ENCODE assay signal across 9 mouse cellular contexts in the genomic region with DNA sequence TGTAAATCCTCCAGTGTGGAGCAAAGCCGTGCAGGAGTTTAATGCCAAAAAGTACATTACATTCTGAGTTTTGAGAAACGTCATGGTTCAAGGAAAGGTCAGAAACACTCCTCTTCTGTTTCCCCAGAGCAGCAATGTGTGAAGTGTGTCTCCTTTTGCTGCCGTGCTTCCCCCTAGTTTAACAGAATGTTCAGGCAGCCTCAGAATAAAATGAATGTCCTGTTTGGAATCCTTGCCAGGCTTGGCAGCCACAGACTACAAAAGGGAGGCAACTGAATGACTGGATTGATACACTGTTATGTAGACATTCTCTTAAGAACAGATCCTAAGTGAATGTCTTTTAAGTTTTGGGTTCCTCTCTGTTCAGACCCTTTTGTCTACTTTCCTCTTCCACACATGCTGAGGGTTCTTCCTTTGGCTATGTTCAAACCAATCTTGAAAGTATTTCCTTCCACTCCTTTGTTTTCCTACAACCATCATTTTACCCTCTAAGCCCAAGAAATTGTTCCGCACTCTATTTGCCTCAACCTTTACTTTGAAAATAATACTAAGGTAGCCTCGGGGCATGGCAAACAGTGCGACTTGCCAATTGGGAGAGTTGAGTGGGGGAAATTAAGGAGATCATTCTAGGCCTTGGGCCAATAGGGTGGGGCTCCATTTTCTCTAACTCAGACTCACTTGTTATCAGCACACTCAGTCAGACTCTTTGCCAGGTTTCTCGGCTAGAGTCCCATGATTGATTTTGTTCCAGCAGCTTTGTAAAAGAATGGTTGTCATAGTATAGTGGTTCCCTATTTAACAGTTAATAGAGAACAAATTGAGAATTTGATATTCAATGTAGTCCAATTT.
A peak's percentile ranks its signal among the peaks of the same experiment; 100 is the strongest.
DNase-seq lines count a peak whose midpoint lies in the region; ATAC-seq and TF ChIP-seq lines count a peak whose summit lies in the region.
"Had no signal": no experiment of that assay in that cellular context is flagged by ENCODE, and none has a peak within 500 bp of the region (broad histone marks: within the 10 kb centered on the region; RNA-seq: fewer than 3 reads in every experiment).

No protein-coding gene starts in this region.

- H3K4me3 ChIP-seq in limb, embryonic 13.5 days: no peak overlapping the region
- H3K4me3 ChIP-seq in limb, embryonic 10.5 days: no peak overlapping the region
- H3K4me3 ChIP-seq in embryonic facial prominence, embryonic 11.5 days (ENCODE audit: low read depth, low read length): no peak overlapping the region
- H3K4me3 ChIP-seq in stomach, embryonic 15.5 days (replicated peaks): no peak overlapping the region
- no peak overlapping the region for H3K4me3 ChIP-seq in layer of hippocampus, adult 2 months

- no peaks in the 10 kb centered on the region for H3K36me3 ChIP-seq in limb, embryonic 13.5 days
- H3K36me3 ChIP-seq in limb, embryonic 10.5 days: no peaks in the 10 kb centered on the region
- no peaks in the 10 kb centered on the region for H3K36me3 ChIP-seq in embryonic facial prominence, embryonic 11.5 days (replicated peaks; ENCODE audit: control insufficient read depth, insufficient read depth, low read depth, low read length)
- no peaks in the 10 kb centered on the region for H3K36me3 ChIP-seq in stomach, embryonic 15.5 days

- peak overlapping the region; percentile 58; the same call in 1 of the 2 replicates for H3K27ac ChIP-seq in limb, embryonic 13.5 days
- H3K27ac ChIP-seq in limb, embryonic 10.5 days: no peak overlapping the region
- H3K27ac ChIP-seq in embryonic facial prominence, embryonic 11.5 days (replicated peaks; ENCODE audit: low read depth, low read length): no peak overlapping the region
- H3K27ac ChIP-seq in stomach, embryonic 15.5 days: peak overlapping the region; percentile 64
- no peak overlapping the region; the same call in none of the 2 replicates for H3K27ac ChIP-seq in layer of hippocampus, adult 2 months
- H3K27ac ChIP-seq: left cerebral cortex, adult 2 months had no signal

- no peaks in the 10 kb centered on the region for H3K9me3 ChIP-seq in limb, embryonic 13.5 days
- H3K9me3 ChIP-seq in limb, embryonic 10.5 days (replicated peaks): no peaks in the 10 kb centered on the region
- H3K9me3 ChIP-seq in embryonic facial prominence, embryonic 11.5 days (replicated peaks; ENCODE audit: control insufficient read depth, low read length): no peaks in the 10 kb centered on the region
- no peaks in the 10 kb centered on the region for H3K9me3 ChIP-seq in stomach, embryonic 15.5 days

- no peaks in the 10 kb centered on the region for H3K27me3 ChIP-seq in limb, embryonic 13.5 days
- no peaks in the 10 kb centered on the region for H3K27me3 ChIP-seq in limb, embryonic 10.5 days (ENCODE audit: low read depth, poor library complexity, severe bottlenecking)
- H3K27me3 ChIP-seq in embryonic facial prominence, embryonic 11.5 days (ENCODE audit: control insufficient read depth, insufficient read depth, low read length): no peaks in the 10 kb centered on the region
- no peaks in the 10 kb centered on the region for H3K27me3 ChIP-seq in stomach, embryonic 15.5 days (replicated peaks)

- 45% methylated on average over 7 of the region's 7 CpGs for WGBS in limb, embryonic 13.5 days
- 81% methylated on average over 7 of the region's 7 CpGs for WGBS in limb, embryonic 10.5 days
- whole genome bisulfite sequencing in embryonic facial prominence, embryonic 11.5 days: 44% methylated on average over 7 of the region's 7 CpGs
- 45% methylated on average over 7 of the region's 7 CpGs for WGBS in stomach, embryonic 15.5 days

- DNase-seq in limb, embryonic 10.5 days (ENCODE audit: low spot score): no peak
- peak; percentile 17 for DNase-seq in embryonic facial prominence, embryonic 11.5 days (ENCODE audit: low spot score)
- peak; percentile 14 to 25 for DNase-seq in gastrocnemius, postnatal 36 days
- DNase-seq in left cerebral cortex, postnatal 14 days (ENCODE audit: low spot score in 2 of 2): peak; percentile 28 to 30
- no peak for DNase-seq in thymus, postnatal 36 days
- no peak for DNase-seq in layer of hippocampus, adult 2 months (ENCODE audit: low spot score in 2 of 2)

- TF ChIP-seq CTCF in layer of hippocampus, adult 2 months (conservative IDR thresholded peaks at IDR 0.05): no peak

- H3K4me1 ChIP-seq in limb, embryonic 13.5 days: peaks cover 13% of the 10 kb centered on the region
- H3K4me1 ChIP-seq in limb, embryonic 10.5 days: no peaks in the 10 kb centered on the region
- no peaks in the 10 kb centered on the region for H3K4me1 ChIP-seq in embryonic facial prominence, embryonic 11.5 days (ENCODE audit: control insufficient read depth, insufficient read depth, low read length)
- no peaks in the 10 kb centered on the region for H3K4me1 ChIP-seq in stomach, embryonic 15.5 days

- ATAC-seq in limb, embryonic 13.5 days (ENCODE audit: low FRiP score, low read depth): peak; percentile 86
- no peak for ATAC-seq in embryonic facial prominence, embryonic 11.5 days (replicated peaks; ENCODE audit: insufficient number of reproducible peaks, low FRiP score, low TSS enrichment, low read depth)
- ATAC-seq in stomach, embryonic 15.5 days (ENCODE audit: insufficient read depth, low FRiP score, low read depth): peak; percentile 84; the same call in 1 of the 2 replicates

- no peak overlapping the region for H3K9ac ChIP-seq in limb, embryonic 13.5 days
- no peak overlapping the region for H3K9ac ChIP-seq in embryonic facial prominence, embryonic 11.5 days (replicated peaks; ENCODE audit: low read length)
- no peak overlapping the region for H3K9ac ChIP-seq in stomach, embryonic 15.5 days

- intact Hi-C loops in gastrocnemius, postnatal 36 days (cut with DNase I): no loop called here
- intact Hi-C loops in left cerebral cortex, postnatal 14 days (cut with DNase I): no loop called here

- H3K4me2 ChIP-seq in limb, embryonic 13.5 days (replicated peaks): 0 out of 2 replicates have a peak overlapping the region, but pooled peaks have one; percentile 25
- no peak overlapping the region for H3K4me2 ChIP-seq in embryonic facial prominence, embryonic 11.5 days (ENCODE audit: low read depth, low read length)
- H3K4me2 ChIP-seq in stomach, embryonic 15.5 days: no peak overlapping the region

Comparison
In these comparisons a context has a peak if more than half of its experiments do, and no peak if none do; other contexts are left out.
1. H3K27ac ChIP-seq: peak in limb, embryonic 13.5 days (single experiment) and stomach, embryonic 15.5 days (single experiment); none in limb, embryonic 10.5 days (single experiment), embryonic facial prominence, embryonic 11.5 days (single experiment) and layer of hippocampus, adult 2 months (single experiment).
2. DNase-seq: peak in embryonic facial prominence, embryonic 11.5 days (single experiment), gastrocnemius, postnatal 36 days (2 of 2) and left cerebral cortex, postnatal 14 days (2 of 2); none in limb, embryonic 10.5 days (single experiment), thymus, postnatal 36 days (0 of 2) and layer of hippocampus, adult 2 months (0 of 2).